Mouse (Mus musculus): Measurements from ENCODE around the gene Slc44a3. TPM values are rescaled to one million over a fixed set of nuclear protein-coding genes. Genes with fewer than 3 reads are reported as not detected.
A peak's percentile ranks its signal among the peaks of the same experiment; 100 is the strongest.

Slc44a3 gene
- 6.2 and 6.9 TPM in 2 replicates for polyA plus RNA-seq (2015; fragmentation: Nextera tagmentation; extraction: Ambion mirVana)

DNA sequence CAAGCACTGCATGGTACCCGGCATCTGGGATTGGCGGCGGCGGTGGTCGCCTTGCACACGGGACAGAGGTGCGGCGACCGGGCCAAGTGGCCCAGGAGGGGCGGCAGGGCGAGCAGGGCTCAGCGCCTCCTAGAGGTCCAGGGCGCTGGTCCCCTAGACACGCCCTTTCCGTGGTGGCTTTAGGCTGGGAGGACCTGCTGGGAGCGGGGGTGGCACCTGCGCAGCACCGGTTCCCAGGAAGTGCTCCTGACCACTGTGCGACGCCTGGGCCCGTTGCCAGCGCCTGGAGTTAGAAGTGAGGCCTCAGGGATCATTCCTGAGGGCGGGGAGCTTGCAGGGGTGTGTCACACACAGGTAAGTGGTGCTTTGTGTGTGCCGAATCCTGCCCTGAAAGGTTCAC is at the start of gene Slc44a3:
TSS of gene Slc44a3 (minus strand) at position 229 of the 400 bp plus-strand sequence.
- H3K9me3 ChIP-seq (replicated peaks) = no peaks in the 10 kb centered on the region
- peak within 1 kb of the TSS; percentile 41 for H3K4me3 ChIP-seq (replicated peaks)
- peak within 1 kb of the TSS; percentile 50 for H3K4me2 ChIP-seq
- peak; percentile 64 for ATAC-seq (ENCODE audit: low read depth)
- no peak within 1 kb of the TSS for H3K9ac ChIP-seq
- 7% methylated on average over 24 of the region's 24 CpGs for WGBS (ENCODE audit: insufficient replicate concordance)
- H3K27ac ChIP-seq = 0 out of 2 replicates have a peak within 1 kb of the TSS, but pooled peaks have one; percentile 36
- no peaks in the 10 kb centered on the region for H3K36me3 ChIP-seq
- DNase-seq = no peak
- peaks cover 21% of the 10 kb centered on the region for H3K27me3 ChIP-seq
- H3K4me1 ChIP-seq (replicated peaks) = peaks cover 9% of the 10 kb centered on the region; the same call in 1 of the 2 replicates

DNA sequence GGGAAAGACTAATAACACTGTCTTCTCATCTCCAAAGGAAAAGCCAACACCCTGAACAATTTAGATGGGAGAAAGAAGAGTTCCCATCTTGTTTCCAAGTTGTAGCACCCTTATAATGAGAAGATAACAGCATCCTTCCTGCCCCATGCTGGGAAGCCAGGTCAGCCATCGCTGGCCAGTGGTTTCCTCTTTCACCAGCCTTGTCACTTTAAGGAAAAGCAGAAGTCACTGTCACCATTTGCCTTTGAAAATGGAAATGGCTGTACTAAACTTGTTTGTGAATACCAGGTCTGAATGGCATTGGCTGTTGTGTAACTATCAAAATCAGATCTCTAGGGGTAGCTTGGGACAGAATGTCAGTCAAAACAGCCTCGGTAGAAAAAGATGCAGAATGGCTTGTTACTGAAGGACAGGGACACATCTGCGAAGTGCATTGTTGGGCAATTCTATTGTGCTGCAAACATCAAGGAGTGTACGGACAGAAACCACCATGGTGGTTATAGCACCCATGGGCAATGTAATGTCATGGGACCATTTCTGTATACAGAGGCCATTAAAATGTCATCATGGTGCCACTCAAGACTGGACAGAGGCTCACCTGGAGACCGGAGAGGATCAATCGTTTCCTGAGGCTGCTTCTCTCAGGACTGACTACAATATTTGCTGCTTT is 47.8 kb upstream of the Slc44a3 start:
- Histone ChIP-seq H3K27ac (no peak overlapping the region), H3K4me1 (replicated peaks) (peaks cover 10% of the 10 kb centered on the region; the same call in 1 of the 2 replicates), H3K4me3 (replicated peaks) (no peak overlapping the region), H3K27me3 (no peaks in the 10 kb centered on the region), H3K9ac (no peak overlapping the region), H3K4me2 (no peak overlapping the region), H3K36me3 (no peaks in the 10 kb centered on the region), H3K9me3 (replicated peaks) (no peaks in the 10 kb centered on the region)
- WGBS (ENCODE audit: insufficient replicate concordance) = 49% methylated on average over 6 of the region's 6 CpGs
- DNase-seq = no peak
- ATAC-seq (ENCODE audit: low read depth) = no peak

DNA sequence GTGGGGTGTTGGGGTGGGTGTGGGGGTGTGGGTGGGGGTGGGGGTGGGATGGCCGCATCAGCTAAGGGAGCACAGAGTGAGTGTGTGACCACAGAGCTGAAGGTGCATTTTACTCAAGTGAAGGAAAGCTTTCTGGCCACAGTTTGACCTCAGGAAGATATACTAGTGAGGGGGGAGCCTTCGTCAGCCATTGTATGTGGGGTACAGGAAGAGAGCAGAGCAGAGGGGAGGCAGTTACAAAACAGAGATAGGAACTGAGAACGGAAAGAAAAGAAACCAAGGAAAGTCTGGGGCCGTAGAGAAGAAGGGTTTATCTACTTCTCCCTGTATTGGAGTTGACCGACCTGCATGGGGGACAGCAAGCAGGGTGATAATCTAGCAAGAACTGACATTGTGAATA is 47.2 kb upstream of the Slc44a3 start:
- H3K4me2 ChIP-seq = no peak overlapping the region
- H3K36me3 ChIP-seq = no peaks in the 10 kb centered on the region
- H3K27me3 ChIP-seq = no peaks in the 10 kb centered on the region
- H3K4me3 ChIP-seq (replicated peaks) = no peak overlapping the region
- H3K27ac ChIP-seq = no peak overlapping the region
- no peak for ATAC-seq (ENCODE audit: low read depth)
- no peak for DNase-seq
- no peaks in the 10 kb centered on the region for H3K9me3 ChIP-seq (replicated peaks)
- peaks cover 10% of the 10 kb centered on the region; the same call in 1 of the 2 replicates for H3K4me1 ChIP-seq (replicated peaks)
- WGBS (ENCODE audit: insufficient replicate concordance) = 17% methylated on average over 5 of the region's 5 CpGs
- H3K9ac ChIP-seq = no peak overlapping the region

DNA sequence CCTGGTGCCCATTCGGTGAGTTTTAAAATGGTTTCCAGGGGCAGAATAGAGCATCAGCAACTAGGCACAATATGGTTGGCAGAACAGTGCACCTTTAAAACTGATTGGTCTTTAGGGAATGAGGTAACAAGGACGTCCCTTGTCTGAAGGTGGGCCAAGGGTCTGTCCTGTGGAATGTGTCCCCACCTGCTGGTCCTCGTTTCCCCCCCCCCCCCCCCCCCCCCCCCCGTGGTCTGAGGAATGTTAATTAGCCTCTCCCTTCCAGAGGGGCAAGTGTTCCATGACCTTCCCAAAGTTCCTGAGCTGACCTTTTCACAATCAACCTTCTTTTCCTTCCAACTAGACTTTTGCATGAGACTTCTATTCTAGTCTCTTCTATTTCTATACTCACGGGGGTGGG is 46.5 kb upstream of the Slc44a3 start:
- no peaks in the 10 kb centered on the region for H3K36me3 ChIP-seq
- no peak overlapping the region for H3K9ac ChIP-seq
- no peaks in the 10 kb centered on the region for H3K27me3 ChIP-seq
- DNase-seq = no peak
- H3K4me1 ChIP-seq (replicated peaks) = peaks cover 10% of the 10 kb centered on the region; the same call in 1 of the 2 replicates
- H3K4me2 ChIP-seq = no peak overlapping the region
- no peak for ATAC-seq (ENCODE audit: low read depth)
- no peak overlapping the region for H3K4me3 ChIP-seq (replicated peaks)
- H3K27ac ChIP-seq = no peak overlapping the region
- H3K9me3 ChIP-seq (replicated peaks) = no peaks in the 10 kb centered on the region
- 54% methylated on average over 3 of the region's 5 CpGs for WGBS (ENCODE audit: insufficient replicate concordance)

GRCm38 (mm10) chr3:121577641-121578040 is 45.4 kb upstream of the Slc44a3 start:
- 70% methylated on average over 5 of the region's 5 CpGs for WGBS (ENCODE audit: insufficient replicate concordance)
- peaks cover 10% of the 10 kb centered on the region; the same call in 1 of the 2 replicates for H3K4me1 ChIP-seq (replicated peaks)
- no peaks in the 10 kb centered on the region for H3K9me3 ChIP-seq (replicated peaks)
- no peaks in the 10 kb centered on the region for H3K27me3 ChIP-seq
- DNase-seq (no peak), ATAC-seq (ENCODE audit: low read depth) (no peak)
- H3K4me3 ChIP-seq (replicated peaks) = no peak overlapping the region
- no peak overlapping the region for H3K4me2 ChIP-seq
- no peaks in the 10 kb centered on the region for H3K36me3 ChIP-seq
- no peak overlapping the region for H3K27ac ChIP-seq
- H3K9ac ChIP-seq = no peak overlapping the region

DNA sequence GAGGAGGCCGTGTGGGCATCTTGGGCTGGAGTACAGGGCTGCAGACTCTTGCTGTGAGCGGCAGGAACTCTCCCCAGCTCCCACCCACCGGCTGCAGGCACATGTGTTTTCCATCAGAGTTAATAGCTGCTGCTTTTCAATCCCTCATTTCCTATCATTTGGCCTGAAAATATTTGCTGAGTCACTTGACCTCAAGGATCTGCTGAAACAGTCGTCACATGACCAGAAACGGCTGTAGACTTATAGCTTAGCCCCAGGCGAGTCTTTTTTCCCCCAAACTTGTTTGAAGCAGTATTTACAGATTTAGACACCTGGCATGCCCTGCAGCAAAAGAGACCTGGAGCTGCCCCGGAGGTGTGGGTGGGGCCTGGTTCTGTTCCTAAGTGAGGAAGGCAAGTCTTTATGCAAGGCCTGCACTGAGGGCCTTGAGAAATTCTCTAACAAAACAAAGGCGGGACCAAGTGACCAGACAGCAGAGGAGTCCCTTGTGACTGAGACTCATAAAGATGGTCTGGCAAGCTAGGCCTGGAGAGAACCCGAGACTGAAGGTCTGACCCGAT is 44.9 kb upstream of the Slc44a3 start:
- WGBS (ENCODE audit: insufficient replicate concordance) = 37% methylated on average over 10 of the region's 10 CpGs
- H3K4me3 ChIP-seq (replicated peaks) = no peak overlapping the region
- no peaks in the 10 kb centered on the region for H3K27me3 ChIP-seq
- H3K4me1 ChIP-seq (replicated peaks) = peaks cover 10% of the 10 kb centered on the region; the same call in 1 of the 2 replicates
- H3K36me3 ChIP-seq = no peaks in the 10 kb centered on the region
- DNase-seq (no peak), ATAC-seq (ENCODE audit: low read depth) (no peak)
- no peak overlapping the region for H3K9ac ChIP-seq
- no peaks in the 10 kb centered on the region for H3K9me3 ChIP-seq (replicated peaks)
- H3K4me2 ChIP-seq = no peak overlapping the region
- no peak overlapping the region for H3K27ac ChIP-seq

DNA sequence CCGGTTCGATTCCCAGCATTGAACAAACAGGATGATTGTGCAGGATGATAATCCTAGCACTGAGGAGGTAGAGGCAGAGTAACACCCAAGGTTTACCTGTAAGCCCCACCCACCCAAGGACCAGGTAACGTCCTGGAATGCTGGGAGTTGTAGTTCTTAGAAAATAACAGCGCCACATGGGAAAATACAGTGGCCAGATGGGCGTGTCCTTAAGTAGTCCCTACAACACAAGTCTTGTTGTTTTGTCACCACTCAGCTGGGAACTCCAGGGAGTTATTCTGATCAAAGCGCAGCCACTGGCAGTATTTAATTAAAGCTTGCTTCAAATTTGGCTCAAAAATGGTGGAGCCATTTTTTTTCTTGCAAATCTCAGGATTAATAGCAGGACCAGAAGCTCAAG is 44.2 kb upstream of the Slc44a3 start:
- H3K27me3 ChIP-seq = no peaks in the 10 kb centered on the region
- no peak overlapping the region for H3K4me2 ChIP-seq
- peaks cover 10% of the 10 kb centered on the region; the same call in 1 of the 2 replicates for H3K4me1 ChIP-seq (replicated peaks)
- 68% methylated on average over 6 of the region's 6 CpGs for WGBS (ENCODE audit: insufficient replicate concordance)
- no peaks in the 10 kb centered on the region for H3K9me3 ChIP-seq (replicated peaks)
- no peak overlapping the region for H3K4me3 ChIP-seq (replicated peaks)
- no peak for DNase-seq
- no peak for ATAC-seq (ENCODE audit: low read depth)
- no peaks in the 10 kb centered on the region for H3K36me3 ChIP-seq
- H3K27ac ChIP-seq = no peak overlapping the region
- no peak overlapping the region for H3K9ac ChIP-seq

DNA sequence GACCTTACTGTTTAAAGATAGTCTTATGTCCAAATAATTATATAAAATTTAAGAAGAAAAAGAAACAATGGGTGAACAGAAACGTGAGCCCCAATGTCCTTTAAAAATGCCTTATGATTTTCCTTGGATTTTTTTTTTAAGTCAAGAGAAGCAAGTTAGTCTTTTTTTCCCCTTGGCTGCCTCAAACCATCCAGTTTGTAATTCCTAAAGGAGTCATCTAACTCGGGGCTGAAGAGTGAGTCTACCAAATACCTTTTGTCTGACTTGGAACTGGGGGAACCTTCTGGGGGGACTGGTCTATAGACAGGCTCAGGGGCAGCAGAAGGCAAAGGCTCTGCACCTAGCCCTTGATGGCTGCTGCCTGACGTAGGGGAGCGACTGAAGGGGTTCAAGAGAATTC is 42.2 kb upstream of the Slc44a3 start:
- H3K4me1 ChIP-seq (replicated peaks) = peaks cover 10% of the 10 kb centered on the region; the same call in 1 of the 2 replicates
- 58% methylated on average over 4 of the region's 4 CpGs for WGBS (ENCODE audit: insufficient replicate concordance)
- no peaks in the 10 kb centered on the region for H3K9me3 ChIP-seq (replicated peaks)
- no peaks in the 10 kb centered on the region for H3K36me3 ChIP-seq
- no peak for DNase-seq
- no peak overlapping the region for H3K9ac ChIP-seq
- ATAC-seq (ENCODE audit: low read depth) = no peak
- H3K27me3 ChIP-seq = no peaks in the 10 kb centered on the region
- no peak overlapping the region for H3K27ac ChIP-seq
- H3K4me3 ChIP-seq (replicated peaks) = no peak overlapping the region
- no peak overlapping the region for H3K4me2 ChIP-seq

GRCm38 (mm10) chr3:121573858-121574257 is 41.7 kb upstream of the Slc44a3 start:
- no peak for ATAC-seq (ENCODE audit: low read depth)
- Histone ChIP-seq H3K4me2 (no peak overlapping the region), H3K27ac (no peak overlapping the region), H3K9ac (no peak overlapping the region), H3K36me3 (no peaks in the 10 kb centered on the region), H3K4me1 (replicated peaks) (peaks cover 10% of the 10 kb centered on the region; the same call in 1 of the 2 replicates), H3K27me3 (no peaks in the 10 kb centered on the region), H3K4me3 (replicated peaks) (no peak overlapping the region), H3K9me3 (replicated peaks) (no peaks in the 10 kb centered on the region)
- DNase-seq = no peak
- WGBS (ENCODE audit: insufficient replicate concordance) = 73% methylated on average over 7 of the region's 7 CpGs

DNA sequence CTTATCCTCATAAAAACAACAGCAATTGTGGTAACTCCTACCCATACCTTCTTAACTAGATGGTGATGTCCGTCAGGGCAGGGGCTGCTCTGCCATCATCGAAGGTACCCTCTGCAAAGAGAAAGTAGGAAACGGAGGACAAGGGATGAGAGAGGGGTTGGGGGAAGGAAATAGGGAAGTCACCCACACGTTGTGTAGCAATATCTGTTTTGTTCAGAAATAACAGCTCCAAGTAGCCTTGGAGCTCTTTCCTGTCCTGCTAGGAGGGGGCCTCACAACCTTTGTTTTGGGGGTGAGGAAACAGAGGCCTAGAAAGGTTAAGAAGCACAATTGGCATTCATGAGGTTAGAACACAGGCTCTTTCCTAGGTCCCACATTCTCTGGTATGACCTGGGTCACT is 39.3 kb upstream of the Slc44a3 start:
- ATAC-seq (ENCODE audit: low read depth) = no peak
- Histone ChIP-seq H3K27me3 (no peaks in the 10 kb centered on the region), H3K9me3 (replicated peaks) (no peaks in the 10 kb centered on the region), H3K4me3 (replicated peaks) (no peak overlapping the region), H3K4me2 (no peak overlapping the region), H3K9ac (no peak overlapping the region), H3K36me3 (no peaks in the 10 kb centered on the region), H3K4me1 (replicated peaks) (0 out of 2 replicates have a peak, but pooled peaks cover 3% of the 10 kb centered on the region), H3K27ac (no peak overlapping the region)
- DNase-seq = no peak
- WGBS (ENCODE audit: insufficient replicate concordance) = 34% methylated on average over 4 of the region's 4 CpGs

DNA sequence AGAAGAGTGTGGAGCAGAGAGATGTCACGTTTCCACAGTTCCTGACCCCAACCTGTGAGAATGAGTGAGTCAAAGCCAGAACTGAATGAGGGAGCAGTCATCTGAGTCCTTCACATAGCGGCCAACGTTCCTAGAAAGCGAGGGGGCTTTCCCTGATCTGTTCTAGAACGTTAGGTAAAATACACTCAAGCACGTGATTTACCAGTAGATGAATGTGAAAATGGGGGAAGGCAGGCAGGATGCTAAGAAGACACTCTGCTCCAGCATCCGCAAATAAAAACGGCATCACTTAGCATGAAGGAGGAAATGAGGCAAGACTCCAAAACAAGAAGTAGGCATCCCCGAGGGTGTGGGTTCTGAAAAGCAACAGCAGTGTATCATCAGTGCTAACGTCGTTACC is 38.4 kb upstream of the Slc44a3 start:
- WGBS (ENCODE audit: insufficient replicate concordance) = 52% methylated on average over 11 of the region's 11 CpGs
- H3K4me2 ChIP-seq = no peak overlapping the region
- no peak overlapping the region for H3K27ac ChIP-seq
- no peak for DNase-seq
- no peak overlapping the region for H3K4me3 ChIP-seq (replicated peaks)
- no peaks in the 10 kb centered on the region for H3K27me3 ChIP-seq
- H3K9me3 ChIP-seq (replicated peaks) = no peaks in the 10 kb centered on the region
- no peaks in the 10 kb centered on the region for H3K36me3 ChIP-seq
- no peaks in the 10 kb centered on the region for H3K4me1 ChIP-seq (replicated peaks)
- no peak for ATAC-seq (ENCODE audit: low read depth)
- no peak overlapping the region for H3K9ac ChIP-seq

GRCm38 (mm10) chr3:121569767-121570166 is 37.6 kb upstream of the Slc44a3 start:
- 74% methylated on average over 5 of the region's 5 CpGs for WGBS (ENCODE audit: insufficient replicate concordance)
- ATAC-seq (ENCODE audit: low read depth) (no peak), DNase-seq (no peak)
- H3K36me3 ChIP-seq = no peaks in the 10 kb centered on the region
- H3K9me3 ChIP-seq (replicated peaks) = no peaks in the 10 kb centered on the region
- H3K4me2 ChIP-seq = no peak overlapping the region
- H3K9ac ChIP-seq = no peak overlapping the region
- no peaks in the 10 kb centered on the region for H3K27me3 ChIP-seq
- no peak overlapping the region for H3K4me3 ChIP-seq (replicated peaks)
- no peak overlapping the region for H3K27ac ChIP-seq
- no peaks in the 10 kb centered on the region for H3K4me1 ChIP-seq (replicated peaks)

Measured in liver, embryonic 13.5 days (tissue).